Mouse (Mus musculus) embryonic stem cell, embryonic (primary cell): ENCODE measurements around the gene Rpp30.

Experiments used
- CTCF ChIA-PET, 4 experiments: fragments of 300-600 bp in 2 of 4; fragments of 350-600 bp in 2 of 4; sonication (Branson Sonifier 250); formaldehyde crosslinking; loops; one replicate each; lab custom pipeline; 2022; ENCODE audit warnings: inconsistent platforms in 2 of 4; lab: Charles Lee
- POLR2A ChIA-PET, 4 experiments: fragments of 300-600 bp in 2 of 4; fragments of 350-600 bp in 2 of 4; sonication (Branson Sonifier 250); formaldehyde crosslinking; loops; one replicate each; lab custom pipeline; 2022; ENCODE audit warnings: antibody characterized with exemption in 4 of 4, inconsistent platforms in 1 of 4; lab: Charles Lee

The Rpp30 gene

GRCm38 (mm10) chr19:36083262-36084225 is at the start of gene Rpp30:
Rpp30 (plus strand) TSS chr19:36083716.
- POLR2A ChIA-PET, result interaction anchor here in 3 of 4 experiments (0.5 to 2.0 kb wide), 25 partner anchors 9 to 1206 kb away, joined by 3 to 8 read pairs (median 4); partner anchors contain the start of genes Ppp1r3c (in 2 of the 3) and Htr7 (in 1 of the 3)
- CTCF ChIA-PET, result interaction anchor here in 2 of 4 experiments (0.5 to 1.3 kb wide), 9 partner anchors 27 to 1840 kb away, joined by 3 to 6 read pairs (median 3); partner anchors contain the start of genes Htr7 (in 1 of the 2), Ifit2 (in 1 of the 2) and Ppp1r3c (in 1 of the 2)

- POLR2A ChIA-PET, result interaction anchor here in 1 of 4 experiments (1.3 kb wide), 1 partner anchor 11 kb away, joined by 3 read pairs; the partner anchor contains the start of gene Htr7
- CTCF ChIA-PET, result no interaction called here
Observed at GRCm38 (mm10) chr19:36046046-36046445, 37.5 kb upstream of the Rpp30 start.

- CTCF ChIA-PET, result interaction anchor here in 2 of 4 experiments (0.6 to 1.5 kb wide), 4 partner anchors 27 to 348 kb away, joined by 3 to 7 read pairs (median 4); partner anchors contain the start of gene Rpp30 (in 1 of the 2)
Observed at GRCm38 (mm10) chr19:36056502-36057221, 26.9 kb upstream of the Rpp30 start.

GRCm38 (mm10) chr19:36057231-36057811 is 26.2 kb upstream of the Rpp30 start, which contains the start of gene Htr7:
Htr7 (minus strand) TSS chr19:36057507.
- POLR2A ChIA-PET, result interaction anchor here in 2 of 4 experiments (1.3 to 1.5 kb wide), 4 partner anchors 11 to 26 kb away, joined by 3 to 8 read pairs (median 4); partner anchors contain the start of gene Rpp30 (in 2 of the 2)
- CTCF ChIA-PET, result interaction anchor here in 3 of 4 experiments (0.6 to 1.5 kb wide), 4 partner anchors 26 to 233 kb away, joined by 3 to 6 read pairs (median 3); partner anchors contain the start of gene Rpp30 (in 1 of the 3)

More at GRCm38 (mm10) chr19:36056502-36057221, 26.9 kb upstream of the Rpp30 start:
- POLR2A ChIA-PET, result interaction anchor here (0.6 to 1.5 kb wide), 7 partner anchors 11 to 145 kb away, joined by 3 to 8 read pairs (median 3); partner anchors contain the start of gene Rpp30 (in 2 of the 4)

GRCm38 (mm10) chr19:36062801-36063529 is 20.6 kb upstream of the Rpp30 start:
- ChIA-PET CTCF (interaction anchor here in 1 of 4 experiments (0.5 kb wide), 1 partner anchor 61 kb away, joined by 5 read pairs; no protein-coding TSS in a partner anchor), POLR2A (no interaction called here)

GRCm38 (mm10) chr19:36082606-36083261 is 782 bp upstream of the Rpp30 start:
- ChIA-PET CTCF (interaction anchor here in 2 of 4 experiments (1.0 to 1.3 kb wide), 5 partner anchors 26 to 1839 kb away, joined by 3 to 6 read pairs (median 3); partner anchors contain the start of genes Htr7 (in 1 of the 2), Ifit2 (in 1 of the 2) and Ppp1r3c (in 1 of the 2)), POLR2A (interaction anchor here in 3 of 4 experiments (0.5 to 2.0 kb wide), 21 partner anchors 10 to 1205 kb away, joined by 3 to 11 read pairs (median 4); partner anchors contain the start of genes Ppp1r3c (in 2 of the 3) and Htr7 (in 1 of the 3))

GRCm38 (mm10) chr19:36090781-36091180 is 7.3 kb downstream of the Rpp30 start:
- CTCF ChIA-PET, result interaction anchor here in 3 of 4 experiments (0.6 to 2.8 kb wide), 8 partner anchors 58 to 1596 kb away, joined by 3 to 14 read pairs (median 3); no protein-coding TSS in a partner anchor

GRCm38 (mm10) chr19:36097194-36097593 is 13.7 kb downstream of the Rpp30 start:
- CTCF ChIA-PET, result interaction anchor here in 2 of 4 experiments (0.5 to 0.7 kb wide), 2 partner anchors 96 to 183 kb away, joined by 5 to 10 read pairs; no protein-coding TSS in a partner anchor

More at GRCm38 (mm10) chr19:36090781-36091180, 7.3 kb downstream of the Rpp30 start:
- POLR2A ChIA-PET, result interaction anchor here in 1 of 4 experiments (1.0 to 1.3 kb wide), 4 partner anchors 10 to 289 kb away, joined by 3 to 4 read pairs (median 3); no protein-coding TSS in a partner anchor

GRCm38 (mm10) chr19:36098265-36098664 is 14.7 kb downstream of the Rpp30 start:
- ChIA-PET POLR2A (interaction anchor here in 1 of 4 experiments (1.0 to 1.7 kb wide), 2 partner anchors 14 to 15 kb away, joined by 3 to 4 read pairs; partner anchors contain the start of gene Rpp30), CTCF (interaction anchor here in 1 of 4 experiments (1.0 kb wide), 1 partner anchor 50 kb away, joined by 3 read pairs; no protein-coding TSS in a partner anchor)

More at GRCm38 (mm10) chr19:36097194-36097593, 13.7 kb downstream of the Rpp30 start:
- POLR2A ChIA-PET, result interaction anchor here in 1 of 4 experiments (1.7 kb wide), 1 partner anchor 14 kb away, joined by 4 read pairs; the partner anchor contains the start of gene Rpp30

GRCm38 (mm10) chr19:36098916-36099315 is 15.4 kb downstream of the Rpp30 start:
- CTCF ChIA-PET, result no interaction called here
- POLR2A ChIA-PET, result interaction anchor here in 1 of 4 experiments (1.7 kb wide), 1 partner anchor 16 kb away, joined by 4 read pairs; the partner anchor contains the start of gene Rpp30

GRCm38 (mm10) chr19:36103909-36104308 is 20.4 kb downstream of the Rpp30 start:
- POLR2A ChIA-PET, result interaction anchor here in 1 of 4 experiments (1.2 to 3.2 kb wide), 2 partner anchors 8 to 20 kb away, joined by 3 to 8 read pairs; partner anchors contain the start of gene Rpp30
- CTCF ChIA-PET, result no interaction called here

GRCm38 (mm10) chr19:36109318-36109944 is 25.9 kb downstream of the Rpp30 start:
- CTCF ChIA-PET, result interaction anchor here (0.6 to 3.2 kb wide), 7 partner anchors 39 to 627 kb away, joined by 3 to 16 read pairs (median 4); partner anchors contain the start of gene Ppp1r3c (in 1 of the 4)

GRCm38 (mm10) chr19:36110465-36110864 is 26.9 kb downstream of the Rpp30 start:
- ChIA-PET POLR2A (interaction anchor here in 2 of 4 experiments (0.6 to 0.7 kb wide), 2 partner anchors 17 to 424 kb away, joined by 3 read pairs; no protein-coding TSS in a partner anchor), CTCF (interaction anchor here in 3 of 4 experiments (0.6 to 3.2 kb wide), 7 partner anchors 14 to 330 kb away, joined by 3 to 16 read pairs (median 6); no protein-coding TSS in a partner anchor)

More at GRCm38 (mm10) chr19:36109318-36109944, 25.9 kb downstream of the Rpp30 start:
- POLR2A ChIA-PET, result interaction anchor here in 3 of 4 experiments (0.6 to 1.5 kb wide), 3 partner anchors 19 to 786 kb away, joined by 3 read pairs; no protein-coding TSS in a partner anchor
